Mouse (Mus musculus) embryonic facial prominence, embryonic 11.5 days (tissue): ENCODE data around the gene Egln1. TPM values are rescaled to one million over a fixed set of nuclear protein-coding genes. Genes with fewer than 3 reads are reported as not detected.

Experiments
- ATAC-seq: fragments of 200-750 bp; cut with Nextera tagmentation; replicated peaks from 2 replicates; pipeline ENCODE4 v1.8.0; 2017; ENCODE audit warnings: low read depth; ENCODE audit not compliant: insufficient number of reproducible peaks, low FRiP score, low TSS enrichment
- DNase-seq: peaks from one replicate; pipeline ENCODE4 v3.0.0-alpha.2; 2015; ENCODE audit warnings: low spot score
- H3K27ac ChIP-seq: fragments of 300-500 bp; sonication (generic); replicated peaks from 2 replicates; pipeline ENCODE4 v1.5.1; 2014; ENCODE audit warnings: mild to moderate bottlenecking, low read depth, low read length, control low read depth
- H3K27me3 ChIP-seq: fragments of 300-500 bp; sonication (generic); 2 replicates; pipeline ENCODE4 v1.6.1; 2014; ENCODE audit warnings: mild to moderate bottlenecking, low read length, moderate library complexity, mixed read lengths; ENCODE audit not compliant: control insufficient read depth, insufficient read depth
- H3K36me3 ChIP-seq: fragments of 300-500 bp; sonication (generic); replicated peaks from 2 replicates; pipeline ENCODE4 v1.6.1; 2014; ENCODE audit warnings: low read depth, mild to moderate bottlenecking, low read length, moderate library complexity, mixed read lengths; ENCODE audit not compliant: control insufficient read depth, insufficient read depth
- H3K4me1 ChIP-seq: fragments of 300-500 bp; sonication (generic); 2 replicates; pipeline ENCODE4 v1.6.1; 2014; ENCODE audit warnings: low read length, mixed read lengths; ENCODE audit not compliant: control insufficient read depth, insufficient read depth
- H3K4me2 ChIP-seq: fragments of 300-500 bp; sonication (generic); 2 replicates; pipeline ENCODE4 v1.6.1; 2014; ENCODE audit warnings: low read depth, mild to moderate bottlenecking, control low read depth, low read length, moderate library complexity
- H3K4me3 ChIP-seq: fragments of 300-500 bp; sonication (generic); 2 replicates; pipeline ENCODE4 v1.5.1; 2014; ENCODE audit warnings: low read depth, low read length, control low read depth
- H3K9ac ChIP-seq: fragments of 300-500 bp; sonication (generic); replicated peaks from 2 replicates; pipeline ENCODE4 v1.6.1; 2014; ENCODE audit warnings: mild to moderate bottlenecking, control low read depth, low read length
- H3K9me3 ChIP-seq: fragments of 300-500 bp; sonication (generic); replicated peaks from 2 replicates; pipeline ENCODE4 v1.6.1; 2016; ENCODE audit warnings: mild to moderate bottlenecking, low read length, inconsistent platforms, mixed read lengths; ENCODE audit not compliant: control insufficient read depth
- WGBS: fragments of 180-500 bp; shearing (Covaris S2); extraction: QIAGEN DNeasy Blood & Tissue Kit; methylation state at CpG from one replicate; pipeline ENCODE4 v1.1.7; 2014; 5-methylcytosine and 5-hydroxymethylcytosine counted together
- polyA plus RNA-seq: library from polyadenylated mRNA; unstranded; fragments of >200 nt; fragmentation: Nextera tagmentation; extraction: Ambion mirVana; gene quantifications from 2 replicates; pipeline ENCODE4 v1.2.1, GENCODE M21; 2014

The Egln1 gene
- polyA plus RNA-seq, 1 experiment from 2014 or later: 17.8 TPM

- Histone ChIP-seq H3K9me3 (no peaks in the 10 kb centered on the region), H3K4me2 (no peak overlapping the region), H3K4me1 (peaks cover 6% of the 10 kb centered on the region), H3K27me3 (no peaks in the 10 kb centered on the region), H3K4me3 (no peak overlapping the region), H3K36me3 (peaks cover 9% of the 10 kb centered on the region), H3K27ac (no peak overlapping the region), H3K9ac (no peak overlapping the region)
- ATAC-seq: no peak
- DNase-seq: peak; percentile 74
- 43% methylated on average over 3 of the region's 3 CpGs for WGBS
Measured at GRCm38 (mm10) chr8:124892596-124892995, 56.5 kb downstream of the Egln1 start.

DNA sequence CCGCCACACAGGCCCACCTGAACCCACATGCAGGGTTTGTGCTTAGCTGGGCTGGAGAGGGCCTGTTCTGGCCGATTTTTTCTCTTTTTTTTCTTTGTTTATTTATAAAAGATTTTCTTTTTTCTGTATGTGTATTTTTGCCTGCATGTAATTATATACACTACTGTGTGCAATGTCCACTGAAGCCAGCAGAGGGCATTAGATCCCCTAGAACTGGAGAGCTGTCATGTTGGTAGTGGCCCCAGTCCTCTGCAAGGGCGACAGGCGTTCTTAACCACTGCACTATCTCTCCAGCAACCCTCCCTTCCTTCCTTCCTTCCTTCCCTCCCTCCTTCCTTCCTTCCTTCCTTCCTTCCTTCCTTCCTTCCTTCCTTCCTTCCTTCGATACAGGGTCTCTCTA lies 60.7 kb downstream of the Egln1 start:
- no peaks in the 10 kb centered on the region for H3K27me3 ChIP-seq
- H3K36me3 ChIP-seq: peaks cover 21% of the 10 kb centered on the region
- ATAC-seq (no peak), DNase-seq (no peak)
- no peak overlapping the region for H3K9ac ChIP-seq
- no peak overlapping the region for H3K4me2 ChIP-seq
- no peak overlapping the region for H3K4me3 ChIP-seq
- WGBS: 97% methylated on average over 5 of the region's 5 CpGs
- no peaks in the 10 kb centered on the region for H3K9me3 ChIP-seq
- H3K4me1 ChIP-seq: no peaks in the 10 kb centered on the region
- no peak overlapping the region for H3K27ac ChIP-seq

DNA sequence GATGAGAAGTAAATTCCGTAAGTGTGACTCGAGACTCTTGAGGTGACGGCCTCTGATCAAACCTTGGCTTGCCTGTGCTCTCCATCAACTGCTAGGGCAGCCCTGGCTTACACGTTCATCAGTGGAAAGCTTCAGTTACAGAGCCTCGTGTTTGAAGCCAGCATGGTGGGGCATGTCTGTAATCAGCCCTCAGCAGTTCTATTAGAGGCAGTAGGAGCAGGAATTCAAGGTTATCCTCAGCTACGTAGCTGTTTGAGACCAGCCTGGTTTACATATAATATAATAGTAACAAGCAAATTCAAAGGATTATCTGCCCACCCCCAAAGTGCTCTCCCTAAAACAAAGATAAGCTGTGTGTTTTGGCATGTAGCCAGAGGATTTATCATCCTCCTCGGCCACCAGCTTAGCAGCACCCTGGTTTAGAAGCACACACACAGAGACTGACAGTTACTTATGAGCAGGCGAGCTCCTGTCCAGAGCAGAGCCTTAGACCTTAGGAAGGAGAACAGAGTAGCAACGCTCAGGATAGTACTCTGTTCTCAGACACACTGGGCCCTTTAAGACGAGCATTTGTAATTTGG lies 70.1 kb downstream of the Egln1 start:
- 90% methylated on average over 10 of the region's 10 CpGs for WGBS

GRCm38 (mm10) chr8:124878141-124878540 lies 71.0 kb downstream of the Egln1 start:
- Histone ChIP-seq H3K4me1 (no peaks in the 10 kb centered on the region), H3K4me3 (no peak overlapping the region), H3K27ac (no peak overlapping the region), H3K36me3 (peaks cover 14% of the 10 kb centered on the region), H3K9ac (no peak overlapping the region), H3K27me3 (no peaks in the 10 kb centered on the region), H3K4me2 (no peak overlapping the region), H3K9me3 (no peaks in the 10 kb centered on the region)
- ATAC-seq: no peak
- WGBS: 84% methylated on average over 5 of the region's 5 CpGs
- DNase-seq: no peak

More for the DNA sequence above, 70.1 kb downstream of the Egln1 start:
- Histone ChIP-seq H3K4me3 (no peak overlapping the region), H3K27me3 (no peaks in the 10 kb centered on the region), H3K4me2 (no peak overlapping the region), H3K9me3 (no peaks in the 10 kb centered on the region), H3K36me3 (peaks cover 17% of the 10 kb centered on the region), H3K9ac (no peak overlapping the region), H3K27ac (no peak overlapping the region), H3K4me1 (no peaks in the 10 kb centered on the region)
- ATAC-seq (no peak), DNase-seq (no peak)

DNA sequence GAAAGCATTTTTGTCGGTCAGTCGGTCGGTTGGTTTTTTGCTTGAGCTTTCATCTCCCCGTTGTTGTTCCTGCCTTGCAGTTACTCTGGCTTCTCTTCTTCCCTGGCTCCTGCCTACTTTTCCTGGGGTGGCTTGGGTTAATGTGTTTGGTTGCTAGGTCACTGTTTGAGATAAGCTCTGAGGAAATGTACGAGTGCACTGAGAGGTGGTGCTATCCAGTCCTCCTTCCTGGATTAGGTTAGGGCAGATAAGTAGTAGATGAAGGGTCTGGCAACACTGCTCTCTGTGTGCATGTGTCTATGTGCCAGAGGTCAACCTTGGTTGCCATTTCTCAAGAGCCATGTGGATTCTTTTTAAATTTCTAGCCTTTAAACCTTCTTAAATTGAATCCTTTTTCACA lies 76.4 kb downstream of the Egln1 start:
- peaks cover 5% of the 10 kb centered on the region for H3K36me3 ChIP-seq
- no peaks in the 10 kb centered on the region for H3K4me1 ChIP-seq
- H3K27ac ChIP-seq: no peak overlapping the region
- DNase-seq (no peak), ATAC-seq (no peak)
- H3K27me3 ChIP-seq: no peaks in the 10 kb centered on the region
- no peak overlapping the region for H3K9ac ChIP-seq
- no peaks in the 10 kb centered on the region for H3K9me3 ChIP-seq
- WGBS: 97% methylated on average over 5 of the region's 5 CpGs
- no peak overlapping the region for H3K4me2 ChIP-seq
- H3K4me3 ChIP-seq: no peak overlapping the region

GRCm38 (mm10) chr8:124872081-124872480 lies 77.0 kb downstream of the Egln1 start:
- no peak overlapping the region for H3K27ac ChIP-seq
- no peak overlapping the region for H3K4me2 ChIP-seq
- H3K27me3 ChIP-seq: no peaks in the 10 kb centered on the region
- WGBS: 92% methylated on average over 7 of the region's 7 CpGs
- H3K9me3 ChIP-seq: no peaks in the 10 kb centered on the region
- no peak overlapping the region for H3K9ac ChIP-seq
- no peaks in the 10 kb centered on the region for H3K4me1 ChIP-seq
- DNase-seq: no peak
- no peak overlapping the region for H3K4me3 ChIP-seq
- H3K36me3 ChIP-seq: peaks cover 2% of the 10 kb centered on the region
- no peak for ATAC-seq

GRCm38 (mm10) chr8:124871474-124871873 lies 77.7 kb downstream of the Egln1 start:
- Histone ChIP-seq H3K9ac (no peak overlapping the region), H3K27me3 (no peaks in the 10 kb centered on the region), H3K4me3 (no peak overlapping the region), H3K9me3 (no peaks in the 10 kb centered on the region), H3K36me3 (peaks cover 2% of the 10 kb centered on the region), H3K27ac (no peak overlapping the region), H3K4me1 (no peaks in the 10 kb centered on the region), H3K4me2 (no peak overlapping the region)
- ATAC-seq (no peak), DNase-seq (no peak)
- WGBS: 94% methylated on average over 7 of the region's 7 CpGs

- no peak for DNase-seq
- Histone ChIP-seq H3K9me3 (no peaks in the 10 kb centered on the region), H3K27ac (no peak overlapping the region), H3K4me3 (no peak overlapping the region), H3K27me3 (no peaks in the 10 kb centered on the region), H3K36me3 (no peaks in the 10 kb centered on the region; the same call in 1 of the 2 replicates), H3K4me2 (no peak overlapping the region), H3K4me1 (no peaks in the 10 kb centered on the region), H3K9ac (no peak overlapping the region)
- WGBS: 89% methylated on average over 6 of the region's 6 CpGs
- ATAC-seq: no peak
Measured at GRCm38 (mm10) chr8:124869708-124870107, 79.4 kb downstream of the Egln1 start.
